Mouse (Mus musculus): ENCODE results near the gene Mup13.
"Not testable (repeated sequence)": the region's sequence is repeated elsewhere in the genome, so short reads cannot be mapped to it uniquely, and the experiment has no call there.

The Mup13 gene

GRCm38 (mm10) chr4:61228186-61228585 lies at the start of gene Mup13:
Gene Mup13 (minus strand): TSS chr4:61228286.
- not testable (repeated sequence) for DNase-seq (ENCODE audit: low spot score in 2 of 2)

Measured in heart, adult 9 months (tissue).